ENCODE assay signal across 18 mouse cellular contexts in the genomic region with DNA sequence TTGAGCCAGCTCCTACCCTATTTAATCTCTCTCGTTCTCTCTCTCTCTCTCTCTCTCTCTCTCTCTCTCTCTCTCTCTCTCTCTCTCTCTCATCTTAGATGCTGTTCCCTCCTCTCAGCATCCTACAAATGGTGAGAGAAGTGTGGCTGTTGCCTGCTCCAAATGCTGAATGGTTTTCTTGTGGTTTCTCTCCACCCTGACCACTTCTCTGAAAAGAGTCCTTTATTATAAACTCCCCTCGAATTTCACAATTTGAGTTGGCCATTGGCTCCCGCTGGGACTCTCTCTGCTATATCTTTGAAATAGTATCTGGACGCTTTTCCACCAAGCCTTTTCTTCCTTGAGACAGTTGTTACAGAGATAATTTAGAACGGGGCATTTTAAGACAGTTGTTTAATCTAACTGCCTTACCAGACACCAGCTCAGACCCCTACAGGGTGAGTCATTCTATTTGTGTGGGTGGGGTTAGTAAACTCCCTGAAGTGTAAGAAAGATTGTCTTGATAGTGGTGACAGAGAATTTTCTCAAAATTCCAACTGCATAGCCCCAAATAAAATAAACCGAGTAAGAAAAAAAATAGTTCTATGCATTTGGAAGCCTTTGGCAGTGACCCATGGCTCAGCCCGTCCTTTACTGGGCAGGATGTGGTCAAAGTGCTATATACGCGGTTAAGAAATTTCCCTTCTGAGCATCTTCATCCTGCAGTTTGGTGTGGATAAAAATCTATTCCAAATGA. TPM values are rescaled to one million over a fixed set of nuclear protein-coding genes. Genes with fewer than 3 reads are reported as not detected.
DNase-seq lines count a peak whose midpoint lies in the region; ATAC-seq and TF ChIP-seq lines count a peak whose summit lies in the region.
"Had no signal": no experiment of that assay in that cellular context is flagged by ENCODE, and none has a peak within 500 bp of the region (broad histone marks: within the 10 kb centered on the region; RNA-seq: fewer than 3 reads in every experiment).

No protein-coding gene starts in this region.

- intact Hi-C loops in left cerebral cortex, adult 2 months (cut with DNase I) = no loop called here

- 24% methylated on average over 9 of the region's 9 CpGs for WGBS in lung, embryonic 14.5 days
- 89% methylated on average over 9 of the region's 9 CpGs for whole genome bisulfite sequencing in forebrain, embryonic 10.5 days

- H3K4me2 ChIP-seq in lung, embryonic 14.5 days = peak overlapping the region; percentile 15; the same call in 1 of the 2 replicates
- H3K4me2 ChIP-seq: hindbrain, embryonic 15.5 days; midbrain, embryonic 15.5 days had no signal

- H3K9ac ChIP-seq in lung, embryonic 14.5 days = no peak overlapping the region
- H3K9ac ChIP-seq in MEL (ENCODE audit: control insufficient read depth, low read depth, low read length, poor library complexity, severe bottlenecking) = peak overlapping the region; percentile 7
- H3K9ac ChIP-seq: hindbrain, embryonic 15.5 days; midbrain, embryonic 15.5 days had no signal

- peaks cover 9% of the 10 kb centered on the region; the same call in 1 of the 2 replicates for H3K4me1 ChIP-seq in lung, embryonic 14.5 days (ENCODE audit: insufficient read depth)
- peaks cover 0 to 17% of the 10 kb centered on the region in 2 experiments; a peak in 2 of 4 replicates for H3K4me1 ChIP-seq in MEL (ENCODE audit: control insufficient read depth in 1 of 2, insufficient read depth in 2 of 2, low read length in 2 of 2)
- H3K4me1 ChIP-seq in forebrain, embryonic 10.5 days = no peaks in the 10 kb centered on the region
- H3K4me1 ChIP-seq: heart, embryonic 10.5 days; hindbrain, embryonic 15.5 days; midbrain, embryonic 15.5 days had no signal

- peak; percentile 58 for DNase-seq in lung, embryonic 14.5 days
- no peak for DNase-seq in lung, adult 18-20 months
- DNase-seq in MEL (ENCODE audit: low read depth, low spot score) = peak; percentile 79
- DNase-seq in mesoderm, embryonic 11.5 days (ENCODE audit: low read depth, low spot score) = peak; percentile 2
- DNase-seq in left cerebral cortex, adult 2 months (ENCODE audit: extremely low spot score in 1 of 2, low spot score in 2 of 2) = no peak
- DNase-seq in embryo, embryonic 11 days = no peak
- no peak for DNase-seq in forebrain, embryonic 10.5 days (ENCODE audit: extremely low spot score, low spot score)
- DNase-seq: cerebellum, adult 9-10 months; gastrocnemius, postnatal 14 days; heart, postnatal 14 days; lung, postnatal 36 days; right cerebral cortex, postnatal 25 days; thymus, adult 18-20 months had no signal

- TF ChIP-seq CTCF in lung, embryonic 14.5 days (IDR thresholded peaks at IDR 0.05; ENCODE audit: low read depth) = no peak
- no peak for TF ChIP-seq CTCF in MEL (IDR thresholded peaks at IDR 0.05 in 2 of 3, conservative IDR thresholded peaks at IDR 0.05 in 1 of 3; ENCODE audit: control insufficient read depth in 1 of 3, insufficient read depth in 1 of 3, low read depth in 2 of 3, low read length in 3 of 3, poor library complexity in 1 of 3, severe bottlenecking in 1 of 3)
- no peak for TF ChIP-seq CTCF in left cerebral cortex, adult 2 months (IDR thresholded peaks at IDR 0.05)

- TF ChIP-seq RAD21 in MEL (IDR thresholded peaks at IDR 0.05; ENCODE audit: low read depth, low read length) = no peak

- H3K79me2 ChIP-seq in MEL (ENCODE audit: control insufficient read depth, insufficient read depth, low read length, poor library complexity) = no peaks in the 10 kb centered on the region

- H3K4me3 ChIP-seq in lung, embryonic 14.5 days (ENCODE audit: low read depth, low read length) = no peak overlapping the region
- no peak overlapping the region; a peak in 1 of 4 replicates for H3K4me3 ChIP-seq in MEL (ENCODE audit: control insufficient read depth in 1 of 2, insufficient read depth in 1 of 2, low read depth in 2 of 2, low read length in 2 of 2)
- no peak overlapping the region for H3K4me3 ChIP-seq in left cerebral cortex, adult 2 months
- no peak overlapping the region for H3K4me3 ChIP-seq in forebrain, embryonic 10.5 days
- H3K4me3 ChIP-seq: heart, embryonic 10.5 days; hindbrain, embryonic 15.5 days; midbrain, embryonic 15.5 days had no signal

- TF ChIP-seq POLR2A in MEL (IDR thresholded peaks at IDR 0.05; ENCODE audit: control insufficient read depth in 1 of 2, insufficient read depth in 1 of 2, low read depth in 1 of 2, low read length in 2 of 2, poor library complexity in 1 of 2) = no peak

- H3K36me3 ChIP-seq in lung, embryonic 14.5 days (ENCODE audit: insufficient read depth) = no peaks in the 10 kb centered on the region
- peaks cover 0 to 17% of the 10 kb centered on the region in 2 experiments; a peak in 2 of 4 replicates for H3K36me3 ChIP-seq in MEL (ENCODE audit: control insufficient read depth in 1 of 2, insufficient read depth in 2 of 2, low read length in 2 of 2)
- H3K36me3 ChIP-seq in forebrain, embryonic 10.5 days (replicated peaks) = no peaks in the 10 kb centered on the region
- H3K36me3 ChIP-seq: heart, embryonic 10.5 days; hindbrain, embryonic 15.5 days; midbrain, embryonic 15.5 days had no signal

- peak; percentile 87 to 88 for TF ChIP-seq EP300 in MEL (IDR thresholded peaks at IDR 0.05; ENCODE audit: low read depth in 1 of 2, low read length in 2 of 2)

- no peaks in the 10 kb centered on the region for H3K9me3 ChIP-seq in lung, embryonic 14.5 days (ENCODE audit: low read depth, low read length)
- H3K9me3 ChIP-seq in MEL (replicated peaks; ENCODE audit: insufficient read depth, low read length) = no peaks in the 10 kb centered on the region
- H3K9me3 ChIP-seq in forebrain, embryonic 10.5 days = no peaks in the 10 kb centered on the region
- H3K9me3 ChIP-seq: heart, embryonic 10.5 days; hindbrain, embryonic 15.5 days; midbrain, embryonic 15.5 days had no signal

- 0 out of 2 replicates have a peak overlapping the region, but pooled peaks have one; percentile 36 for H3K27ac ChIP-seq in lung, embryonic 14.5 days (ENCODE audit: low read depth)
- peak overlapping the region; percentile 86 for H3K27ac ChIP-seq in MEL (ENCODE audit: control insufficient read depth, low read depth, low read length)
- H3K27ac ChIP-seq in left cerebral cortex, adult 2 months = no peak overlapping the region
- H3K27ac ChIP-seq in forebrain, embryonic 10.5 days = no peak overlapping the region
- H3K27ac ChIP-seq: heart, embryonic 10.5 days; hindbrain, embryonic 15.5 days; midbrain, embryonic 15.5 days had no signal

- no peaks in the 10 kb centered on the region for H3K27me3 ChIP-seq in lung, embryonic 14.5 days (ENCODE audit: insufficient read depth, low read length)
- no peaks in the 10 kb centered on the region for H3K27me3 ChIP-seq in MEL (ENCODE audit: control insufficient read depth in 1 of 2, insufficient read depth in 2 of 2, low read length in 2 of 2)
- H3K27me3 ChIP-seq in forebrain, embryonic 10.5 days (ENCODE audit: poor library complexity, severe bottlenecking) = no peaks in the 10 kb centered on the region
- H3K27me3 ChIP-seq: CH12.LX; hindbrain, embryonic 15.5 days; midbrain, embryonic 15.5 days had no signal

- peak; percentile 49; the same call in 1 of the 2 replicates for ATAC-seq in lung, embryonic 14.5 days (ENCODE audit: insufficient read depth)
- peak; percentile 55 for ATAC-seq in common myeloid progenitor, adult 5-6 weeks (replicated peaks; ENCODE audit: low read depth, poor library complexity, severe bottlenecking)
- ATAC-seq: midbrain, embryonic 15.5 days had no signal

TF ChIP-seq in MEL, 35 proteins besides CTCF, POLR2A, EP300 and RAD21:
- TF ChIP-seq CHD2 (IDR thresholded peaks at IDR 0.05; ENCODE audit: low read length) (no peak), KAT2A (conservative IDR thresholded peaks at IDR 0.05; ENCODE audit: low read depth, low read length) (no peak), ZNF384 (IDR thresholded peaks at IDR 0.05; ENCODE audit: low read depth, low read length) (no peak), MAFK (IDR thresholded peaks at IDR 0.05; ENCODE audit: borderline replicate concordance, low read depth, low read length) (no peak), GATA1 (IDR thresholded peaks at IDR 0.05; ENCODE audit: low read depth, low read length) (peak; percentile 67), ETS1 (IDR thresholded peaks at IDR 0.05; ENCODE audit: low read depth, low read length) (peak; percentile 69), E2F4 (IDR thresholded peaks at IDR 0.05; ENCODE audit: borderline replicate concordance, low read depth, low read length) (no peak), TAL1 (IDR thresholded peaks at IDR 0.05; ENCODE audit: low read length) (no peak), BHLHE40 (IDR thresholded peaks at IDR 0.05; ENCODE audit: borderline replicate concordance, low read depth, low read length) (no peak), UBTF (IDR thresholded peaks at IDR 0.05; ENCODE audit: borderline replicate concordance, insufficient read depth, low read depth, low read length) (no peak), ZKSCAN1 (IDR thresholded peaks at IDR 0.05; ENCODE audit: low read depth, low read length) (no peak), GABPA (IDR thresholded peaks at IDR 0.05; ENCODE audit: low read depth, low read length) (no peak), MAX (IDR thresholded peaks at IDR 0.05; ENCODE audit: low read length) (no peak), HCFC1 (IDR thresholded peaks at IDR 0.05; ENCODE audit: low read depth, low read length) (no peak), MEF2A (IDR thresholded peaks at IDR 0.05; ENCODE audit: extremely low read depth, insufficient replicate concordance, low read depth, low read length, poor library complexity, severe bottlenecking) (no peak), MYC (IDR thresholded peaks at IDR 0.05; ENCODE audit: low read depth, low read length) (no peak), MYB (IDR thresholded peaks at IDR 0.05; ENCODE audit: low read depth, low read length) (peak; percentile 95), JUND (IDR thresholded peaks at IDR 0.05; ENCODE audit: low read depth, low read length) (peak; percentile 82)

RNA-seq across cellular contexts. Expression of a gene that starts 58.7 kb away (rescaled TPM):
- polyA plus RNA-seq in lung, embryonic 14.5 days (2014; fragmentation: Nextera tagmentation; extraction: Ambion mirVana) = 69.9 and 73.0 TPM in 2 replicates
- total RNA-seq in MEL (2012; rRNA removed) = 16.4 and 19.3 TPM in 2 replicates
- 10 to 100 TPM; 16.9 to 86.9 TPM for polyA plus RNA-seq in MEL (2012; ENCODE audit: insufficient read depth in 1 of 2, insufficient read length in 2 of 2, low read depth in 1 of 2, low replicate concordance in 2 of 2, missing spikeins in 1 of 2)
- total RNA-seq in common myeloid progenitor, adult 5-6 weeks (2017) = 15.6 and 21.6 TPM in 2 replicates
- 10 to 100 TPM; 36.6 to 37.7 TPM for total RNA-seq in left cerebral cortex, adult 2 months (2021)
- polyA plus RNA-seq in forebrain, embryonic 10.5 days (2016; fragmentation: Nextera tagmentation; extraction: Ambion mirVana) = 64.7 and 69.7 TPM in 2 replicates

Comparison
In these comparisons a context has a peak if more than half of its experiments do, and no peak if none do; other contexts are left out.
1. DNase-seq: peak in lung, embryonic 14.5 days (single experiment), MEL (single experiment) and mesoderm, embryonic 11.5 days (single experiment); none in lung, adult 18-20 months (0 of 2), left cerebral cortex, adult 2 months (0 of 2), embryo, embryonic 11 days (single experiment) and forebrain, embryonic 10.5 days (single experiment).
2. H3K27ac ChIP-seq: peak in lung, embryonic 14.5 days (single experiment) and MEL (single experiment); none in left cerebral cortex, adult 2 months (single experiment) and forebrain, embryonic 10.5 days (single experiment).